Mouse (Mus musculus): Measurements from ENCODE around the gene Tst.

Gene Tst

GRCm38 (mm10) chr15:78405517-78406211, at the start of gene Tst:
Gene Tst, minus strand, starts transcription at chr15:78405907.
- DNase-seq (ENCODE audit: low read depth) = peak; percentile 54

- DNase-seq (ENCODE audit: low read depth) = no peak
Observed at GRCm38 (mm10) chr15:78455168-78455567, 49.5 kb upstream of the Tst start.

DNA sequence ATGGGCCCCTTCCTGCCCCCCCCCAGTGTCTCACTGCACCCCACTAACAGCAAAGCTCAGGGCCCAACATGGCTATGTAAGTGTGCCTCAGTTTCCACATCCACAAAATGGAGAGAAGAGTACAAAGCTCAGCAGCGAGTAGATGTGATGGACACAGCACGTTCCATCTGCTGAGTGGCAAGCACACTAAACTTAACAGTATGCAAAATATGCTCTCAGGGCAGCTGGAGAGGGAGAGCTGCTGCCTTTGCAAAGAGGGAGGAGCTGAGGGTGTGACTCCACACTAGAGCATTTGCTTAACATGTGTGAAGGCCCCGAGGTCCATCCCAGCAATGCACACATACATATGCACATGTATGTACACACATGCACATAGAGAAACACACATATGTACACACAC, 47.2 kb upstream of the Tst start:
- DNase-seq (ENCODE audit: low read depth) = no peak

GRCm38 (mm10) chr15:78451201-78451600, 45.5 kb upstream of the Tst start:
- no peak for DNase-seq (ENCODE audit: low read depth)

DNA sequence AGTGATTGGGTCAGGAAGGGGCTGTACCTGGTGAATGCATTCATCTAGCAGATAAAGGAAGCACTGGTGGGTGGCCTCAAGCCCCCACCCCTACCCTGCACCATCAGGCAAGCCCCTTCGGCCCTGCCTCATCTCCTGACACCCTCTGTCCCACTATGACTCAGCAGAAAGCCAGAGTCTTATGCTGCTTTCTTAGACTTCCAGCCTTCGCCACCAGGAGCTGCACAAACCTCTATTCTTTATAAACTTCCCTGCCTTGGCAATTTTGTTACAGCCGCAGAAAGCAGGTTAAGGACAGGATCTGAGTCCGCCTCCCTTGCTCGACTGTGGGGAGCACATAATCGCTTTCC, 44.7 kb upstream of the Tst start:
- DNase-seq (ENCODE audit: low read depth) = no peak

DNA sequence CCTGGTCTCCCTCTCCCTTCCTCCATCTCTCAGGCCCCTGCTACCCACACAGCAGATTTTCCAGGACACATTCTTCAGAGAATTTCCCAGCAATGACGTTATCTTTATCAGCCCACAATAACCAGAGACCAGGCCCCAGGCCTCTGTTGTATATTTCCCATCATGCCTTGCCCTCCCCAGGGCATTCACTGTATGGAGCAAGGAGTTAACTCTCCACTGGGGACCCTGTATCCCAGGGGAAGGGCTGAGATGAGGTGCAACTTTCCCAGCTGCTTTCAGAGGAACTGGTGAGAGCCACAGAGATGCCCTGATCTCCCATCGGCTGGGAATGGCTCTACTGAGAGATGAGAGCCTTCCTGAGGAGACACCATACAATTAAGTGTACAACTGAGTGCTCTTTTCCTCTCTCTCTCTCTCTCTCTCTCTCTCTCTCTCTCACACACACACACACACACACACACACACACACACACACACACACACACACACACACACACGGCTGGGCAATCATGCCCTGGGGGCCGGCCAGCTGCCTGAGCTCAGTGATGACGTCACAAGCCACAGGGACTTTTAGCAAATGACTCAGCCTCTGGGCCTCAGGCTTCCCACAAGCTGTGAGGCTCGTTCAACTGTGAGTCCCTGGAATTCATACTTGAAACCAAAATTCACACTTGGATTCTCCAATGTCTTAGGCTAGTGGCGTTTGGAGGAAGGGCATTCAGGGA, 44.1 kb upstream of the Tst start:
- DNase-seq (ENCODE audit: low read depth) = peak; percentile 48

- peak; percentile 27 for DNase-seq (ENCODE audit: low read depth)
Observed at GRCm38 (mm10) chr15:78449131-78449530, 43.4 kb upstream of the Tst start.

DNA sequence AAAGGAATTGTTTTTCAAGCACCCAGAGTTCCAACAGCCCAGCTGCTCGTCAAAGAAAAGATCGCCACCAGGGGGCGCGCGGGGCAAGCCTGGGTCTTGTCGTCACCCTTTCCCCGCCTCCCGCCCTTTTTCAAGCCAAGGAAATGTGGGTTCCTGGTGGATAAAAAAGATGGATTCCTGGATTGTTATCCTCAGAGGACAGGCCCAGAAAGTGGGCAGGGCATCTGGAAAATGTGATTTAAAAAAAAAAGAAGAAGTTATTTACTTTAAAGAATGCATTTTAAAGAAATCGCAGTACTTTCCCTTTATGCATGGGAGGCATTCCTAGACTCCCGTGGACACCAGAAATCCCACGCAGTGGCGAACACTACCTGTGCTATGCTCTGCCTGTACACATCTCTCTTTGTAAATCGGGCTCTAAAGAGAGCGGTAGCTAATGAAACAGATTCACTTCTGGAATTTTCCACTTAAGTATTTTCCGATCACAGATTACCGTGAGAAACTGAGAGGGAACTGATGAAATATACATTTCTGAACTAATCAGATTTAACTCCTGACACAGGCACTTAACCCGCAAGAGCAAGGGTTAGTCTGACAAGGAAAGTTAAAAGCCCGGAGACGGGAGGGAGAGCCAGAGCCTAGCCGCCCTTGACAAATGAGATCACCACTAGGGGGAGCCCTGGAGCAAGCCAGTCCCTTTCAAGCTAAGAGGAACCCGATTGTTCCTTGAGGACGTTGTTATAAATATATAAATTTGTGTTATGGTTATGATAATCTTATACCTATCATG, 42.2 kb upstream of the Tst start:
- DNase-seq (ENCODE audit: low read depth) = peak; percentile 86

- no peak for DNase-seq (ENCODE audit: low read depth)
Observed at GRCm38 (mm10) chr15:78447121-78447520, 41.4 kb upstream of the Tst start.

GRCm38 (mm10) chr15:78443857-78444256, 38.1 kb upstream of the Tst start:
- no peak for DNase-seq (ENCODE audit: low read depth)

- no peak for DNase-seq (ENCODE audit: low read depth)
Observed at GRCm38 (mm10) chr15:78442231-78442630, 36.5 kb upstream of the Tst start.

- DNase-seq (ENCODE audit: low read depth) = no peak
Observed at GRCm38 (mm10) chr15:78438973-78439372, 33.3 kb upstream of the Tst start.

GRCm38 (mm10) chr15:78438505-78438904, 32.8 kb upstream of the Tst start:
- no peak for DNase-seq (ENCODE audit: low read depth)

- DNase-seq (ENCODE audit: low read depth) = no peak
Observed at GRCm38 (mm10) chr15:78438018-78438394, 32.3 kb upstream of the Tst start.

DNA sequence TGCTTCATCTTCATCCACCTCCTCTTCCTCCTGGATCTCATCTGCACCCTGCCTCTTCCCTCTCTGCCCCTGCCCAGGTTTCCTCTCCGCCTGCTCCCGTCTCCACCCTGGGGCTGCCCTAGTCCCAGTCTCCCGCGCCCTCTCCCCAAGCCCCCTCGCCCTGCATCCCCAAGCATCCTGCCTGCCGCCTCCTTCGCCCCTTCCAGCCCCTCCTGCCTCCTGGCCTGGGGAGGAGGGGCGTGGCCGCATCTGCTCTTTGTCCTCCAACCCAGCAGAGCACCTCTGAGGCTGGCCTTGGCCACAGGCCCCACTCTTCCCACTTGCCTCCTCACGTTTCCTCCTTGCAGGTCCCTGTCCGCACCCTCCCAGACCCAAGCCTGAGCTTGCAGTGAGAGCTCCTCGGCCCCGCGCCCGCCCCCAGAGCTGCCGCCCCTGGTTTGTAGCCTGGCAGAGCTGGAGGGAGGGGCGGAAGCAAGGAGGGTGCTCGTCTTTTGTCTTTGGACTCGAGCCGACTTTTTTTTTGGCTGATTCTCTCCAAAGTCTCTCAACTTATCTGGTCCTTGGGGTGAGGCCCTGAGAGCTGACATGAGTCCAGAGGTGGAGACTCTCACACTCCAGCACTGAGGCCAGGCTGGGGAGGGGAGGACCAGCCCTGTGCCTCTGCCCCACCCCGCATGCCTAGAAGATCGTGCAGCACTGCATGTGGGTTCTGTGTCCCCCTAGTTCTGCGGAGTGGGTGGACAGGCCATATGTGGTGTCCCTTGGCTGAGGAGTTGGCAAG, 31.7 kb upstream of the Tst start:
- DNase-seq (ENCODE audit: low read depth) = no peak

GRCm38 (mm10) chr15:78436380-78437192, 30.9 kb upstream of the Tst start:
- no peak for DNase-seq (ENCODE audit: low read depth)

DNA sequence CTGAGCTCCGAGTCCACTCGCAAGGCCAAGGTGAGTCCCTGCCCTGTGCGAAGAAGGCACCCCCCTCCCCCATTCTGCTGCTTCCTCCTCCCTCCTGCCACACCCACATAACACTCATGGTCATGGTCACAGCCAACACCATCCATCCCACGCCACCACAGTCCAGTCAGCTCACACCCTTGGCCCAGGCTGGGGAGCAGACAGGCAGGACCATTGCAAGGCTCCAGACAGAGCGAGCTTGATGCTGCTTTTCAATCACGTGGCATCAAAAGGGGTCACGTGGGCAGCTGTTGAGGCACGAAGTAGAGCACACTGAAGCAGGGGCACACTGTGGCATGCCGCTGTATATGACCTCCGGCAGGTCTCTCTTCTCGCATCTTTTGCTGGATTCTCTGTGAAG, 30.0 kb upstream of the Tst start:
- no peak for DNase-seq (ENCODE audit: low read depth)

- DNase-seq (ENCODE audit: low read depth) = no peak
Observed at GRCm38 (mm10) chr15:78434896-78435520, 29.3 kb upstream of the Tst start.

DNA sequence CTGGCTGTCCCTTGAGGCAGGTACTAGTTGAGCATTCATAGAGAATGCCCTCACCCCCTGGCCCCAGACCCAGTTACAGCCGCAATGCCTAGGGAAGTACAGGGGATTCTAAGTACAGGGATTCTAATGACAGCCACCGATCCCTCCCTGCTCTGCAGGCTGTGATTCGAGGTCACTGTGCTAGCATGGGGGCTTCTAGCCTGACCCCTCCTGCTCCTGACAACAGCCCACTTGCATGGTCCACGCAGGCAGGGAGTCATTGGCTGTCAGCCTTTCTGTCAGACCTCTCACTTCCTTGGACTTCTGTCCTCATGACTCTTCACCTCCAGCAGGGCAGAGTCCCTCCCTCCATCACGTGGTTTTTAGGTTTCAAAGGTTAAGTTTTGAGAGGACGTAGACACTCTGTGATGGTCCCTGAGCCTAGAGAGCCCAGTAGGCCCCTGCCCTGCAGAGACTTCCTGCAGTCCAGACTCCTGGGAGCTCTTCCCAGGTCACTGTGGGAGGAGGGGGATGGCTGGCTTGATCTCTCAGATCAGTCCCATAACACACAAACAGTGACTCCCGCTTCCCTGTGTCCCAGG, 25.9 kb upstream of the Tst start:
- DNase-seq (ENCODE audit: low read depth) = no peak

GRCm38 (mm10) chr15:78430874-78431273, 25.2 kb upstream of the Tst start:
- DNase-seq (ENCODE audit: low read depth) = no peak
